Mouse (Mus musculus) erythroblast, embryonic 14.5 days (primary cell): Measurements from ENCODE around the gene Phrf1. TPM values are rescaled to one million over a fixed set of nuclear protein-coding genes. Genes with fewer than 3 reads are reported as not detected.

ENCODE experiments used
- H3K27me3 ChIP-seq: 2 replicates; pipeline ENCODE4 v1.6.1; 2012; ENCODE audit warnings: inconsistent platforms; ENCODE audit not compliant: control insufficient read depth
- H3K36me3 ChIP-seq: 2 replicates; pipeline ENCODE4 v1.6.1; 2012; ENCODE audit warnings: mild to moderate bottlenecking, inconsistent platforms; ENCODE audit not compliant: control insufficient read depth
- H3K4me1 ChIP-seq: 2 replicates; pipeline ENCODE4 v1.6.1; 2012; ENCODE audit warnings: inconsistent platforms; ENCODE audit not compliant: control insufficient read depth
- H3K4me3 ChIP-seq: replicated peaks from 2 replicates; pipeline ENCODE3; 2012; ENCODE audit warnings: moderate library complexity, mild to moderate bottlenecking, inconsistent platforms
- H3K9me3 ChIP-seq: 2 replicates; pipeline ENCODE4 v1.6.1; 2012; ENCODE audit warnings: low read length, inconsistent platforms, mixed read lengths; ENCODE audit not compliant: control insufficient read depth
- GATA1 ChIP-seq: IDR thresholded peaks from 2 replicates; pipeline ENCODE4 v1.6.1; 2012; ENCODE audit warnings: low read length, inconsistent platforms, mixed read lengths
- TAL1 ChIP-seq: IDR thresholded peaks from 3 replicates; pipeline ENCODE4 v1.6.1; 2012; ENCODE audit warnings: low read length, inconsistent platforms, mixed read lengths
- polyA plus RNA-seq: library from polyadenylated mRNA; stranded (reverse); fragments of >175 nt; gene quantifications from 2 replicates; pipeline ENCODE4 v1.2.3, GENCODE M21; 2012

Phrf1 gene
- polyA plus RNA-seq, 1 experiment, result 20.3 TPM

- H3K4me1 ChIP-seq, result peaks cover 100% of the 10 kb centered on the region
- TF ChIP-seq GATA1 (no peak), TAL1 (no peak)
These were observed 18.4 kb upstream of the Phrf1 start for GRCm38 (mm10) chr7:141210137-141210536.

GRCm38 (mm10) chr7:141210606-141211131, 17.9 kb upstream of the Phrf1 start:
- Histone ChIP-seq H3K36me3 (peaks cover 75% of the 10 kb centered on the region), H3K27me3 (no peaks in the 10 kb centered on the region), H3K9me3 (no peaks in the 10 kb centered on the region), H3K4me1 (peaks cover 100% of the 10 kb centered on the region), H3K4me3 (no peak overlapping the region)
- TF ChIP-seq GATA1 (no peak), TAL1 (no peak)

More at GRCm38 (mm10) chr7:141210137-141210536, 18.4 kb upstream of the Phrf1 start:
- no peaks in the 10 kb centered on the region for H3K27me3 ChIP-seq
- no peaks in the 10 kb centered on the region for H3K9me3 ChIP-seq
- H3K4me3 ChIP-seq, result peak overlapping the region; percentile 50
- H3K36me3 ChIP-seq, result peaks cover 80% of the 10 kb centered on the region

GRCm38 (mm10) chr7:141213133-141213532, 15.5 kb upstream of the Phrf1 start:
- H3K4me3 ChIP-seq, result no peak overlapping the region
- peaks cover 99% of the 10 kb centered on the region for H3K4me1 ChIP-seq
- TF ChIP-seq TAL1, result no peak
- TF ChIP-seq GATA1, result no peak
- H3K36me3 ChIP-seq, result peaks cover 68% of the 10 kb centered on the region
- H3K9me3 ChIP-seq, result no peaks in the 10 kb centered on the region
- H3K27me3 ChIP-seq, result no peaks in the 10 kb centered on the region

GRCm38 (mm10) chr7:141213605-141214235, 14.9 kb upstream of the Phrf1 start, which contains the start of gene Lmntd2:
TSS of gene Lmntd2 (minus strand) at chr7:141214080.
- no peak for TF ChIP-seq GATA1
- no peak for TF ChIP-seq TAL1
- H3K27me3 ChIP-seq, result no peaks in the 10 kb centered on the region
- peaks cover 68% of the 10 kb centered on the region for H3K36me3 ChIP-seq
- peak within 1 kb of the TSS; percentile 79 for H3K4me3 ChIP-seq
- H3K4me1 ChIP-seq, result peaks cover 99% of the 10 kb centered on the region
- no peaks in the 10 kb centered on the region for H3K9me3 ChIP-seq

- H3K36me3 ChIP-seq, result peaks cover 69% of the 10 kb centered on the region
- no peaks in the 10 kb centered on the region for H3K27me3 ChIP-seq
- no peak overlapping the region for H3K4me3 ChIP-seq
- H3K4me1 ChIP-seq, result peaks cover 99% of the 10 kb centered on the region
- TF ChIP-seq TAL1 (no peak), GATA1 (no peak)
- H3K9me3 ChIP-seq, result no peaks in the 10 kb centered on the region
These were observed 14.3 kb upstream of the Phrf1 start for GRCm38 (mm10) chr7:141214310-141214709.

GRCm38 (mm10) chr7:141215101-141215879, 13.3 kb upstream of the Phrf1 start, which contains the start of gene Rassf7:
TSS of gene Rassf7 (plus strand) at chr7:141215860.
- Histone ChIP-seq H3K4me1 (peaks cover 99% of the 10 kb centered on the region), H3K36me3 (peaks cover 71% of the 10 kb centered on the region), H3K9me3 (no peaks in the 10 kb centered on the region), H3K27me3 (no peaks in the 10 kb centered on the region), H3K4me3 (peak within 1 kb of the TSS; percentile 79)
- TF ChIP-seq TAL1 (no peak), GATA1 (no peak)

- H3K4me1 ChIP-seq, result peaks cover 99% of the 10 kb centered on the region
- no peaks in the 10 kb centered on the region for H3K9me3 ChIP-seq
- H3K27me3 ChIP-seq, result no peaks in the 10 kb centered on the region
- peak overlapping the region; percentile 79 for H3K4me3 ChIP-seq
- TF ChIP-seq GATA1 (no peak), TAL1 (no peak)
- H3K36me3 ChIP-seq, result peaks cover 71% of the 10 kb centered on the region
These were observed 12.5 kb upstream of the Phrf1 start for GRCm38 (mm10) chr7:141215880-141216733.

GRCm38 (mm10) chr7:141216894-141217293, 11.7 kb upstream of the Phrf1 start:
- TF ChIP-seq GATA1 (no peak), TAL1 (no peak)
- peak overlapping the region; percentile 79 for H3K4me3 ChIP-seq
- peaks cover 97% of the 10 kb centered on the region for H3K4me1 ChIP-seq
- no peaks in the 10 kb centered on the region for H3K27me3 ChIP-seq
- peaks cover 67% of the 10 kb centered on the region for H3K36me3 ChIP-seq
- H3K9me3 ChIP-seq, result no peaks in the 10 kb centered on the region
